Mouse (Mus musculus) lung, embryonic 15.5 days (tissue): ENCODE data around the gene Psmb3. TPM values are rescaled to one million over a fixed set of nuclear protein-coding genes. Genes with fewer than 3 reads are reported as not detected.

Experiments
- ATAC-seq: fragments of 200-750 bp; cut with Nextera tagmentation; 2 replicates; pipeline ENCODE4 v1.8.0; 2017; ENCODE audit warnings: moderate number of reproducible peaks, borderline replicate concordance; ENCODE audit not compliant: low FRiP score, low TSS enrichment; ENCODE audit errors: extremely low read depth
- H3K27ac ChIP-seq: fragments of 300-500 bp; sonication (generic); 2 replicates; pipeline ENCODE4 v1.5.1; 2015; ENCODE audit warnings: moderate library complexity, mild to moderate bottlenecking, inconsistent platforms
- H3K27me3 ChIP-seq: fragments of 300-500 bp; sonication (generic); 2 replicates; pipeline ENCODE4 v1.6.1; 2015; ENCODE audit warnings: inconsistent platforms
- H3K36me3 ChIP-seq: fragments of 300-500 bp; sonication (generic); 2 replicates; pipeline ENCODE4 v1.6.1; 2015; ENCODE audit warnings: inconsistent platforms
- H3K4me1 ChIP-seq: fragments of 300-500 bp; sonication (generic); 2 replicates; pipeline ENCODE4 v1.6.1; 2015; ENCODE audit warnings: inconsistent platforms
- H3K4me2 ChIP-seq: fragments of 300-500 bp; sonication (generic); 2 replicates; pipeline ENCODE4 v1.6.1; 2015; ENCODE audit warnings: inconsistent platforms, mild to moderate bottlenecking, moderate library complexity
- H3K4me3 ChIP-seq: fragments of 300-500 bp; sonication (generic); 2 replicates; pipeline ENCODE4 v1.5.1; 2015; ENCODE audit warnings: mild to moderate bottlenecking, inconsistent platforms
- H3K9ac ChIP-seq: fragments of 300-500 bp; sonication (generic); 2 replicates; pipeline ENCODE4 v1.6.1; 2015; ENCODE audit warnings: inconsistent platforms
- H3K9me3 ChIP-seq: fragments of 300-500 bp; sonication (generic); 2 replicates; pipeline ENCODE4 v1.6.1; 2016; ENCODE audit warnings: inconsistent platforms
- whole genome bisulfite sequencing: fragments of 180-500 bp; shearing (Covaris S2); methylation state at CpG from one replicate; pipeline ENCODE4 v1.1.7; 2015; 5-methylcytosine and 5-hydroxymethylcytosine counted together
- polyA plus RNA-seq: library from polyadenylated mRNA; unstranded; fragments of >200 nt; fragmentation: Nextera tagmentation; extraction: Ambion mirVana; gene quantifications from 2 replicates; pipeline ENCODE4 v1.2.1, GENCODE M21; 2015

Psmb3 gene
- polyA plus RNA-seq, 1 experiment from 2014 or later, result 465 TPM

DNA sequence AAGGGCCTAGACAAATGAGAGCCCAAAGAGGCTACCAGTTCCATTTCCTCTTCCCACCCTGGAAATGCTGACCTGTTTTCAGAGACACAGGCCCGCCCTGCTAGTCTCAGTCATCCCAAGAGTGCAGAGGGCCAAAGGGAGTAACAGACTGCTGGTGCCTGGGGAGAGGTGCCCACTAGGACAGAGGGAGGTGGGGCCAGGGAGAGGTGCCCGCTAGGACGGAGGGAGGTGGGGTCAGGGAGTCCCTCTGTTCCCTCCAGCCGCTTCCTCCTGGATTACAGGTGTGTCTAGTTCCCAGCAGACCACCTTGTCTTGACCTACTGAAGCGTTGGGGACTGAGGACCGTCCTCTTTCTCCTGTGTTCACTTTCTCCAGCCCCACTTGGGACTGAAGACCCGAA is 18.4 kb upstream of the Psmb3 start:
- Histone ChIP-seq H3K4me1 (peaks cover 66% of the 10 kb centered on the region), H3K4me3 (no peak overlapping the region), H3K36me3 (peaks cover 29% of the 10 kb centered on the region), H3K4me2 (no peak overlapping the region), H3K9ac (no peak overlapping the region), H3K9me3 (no peaks in the 10 kb centered on the region), H3K27ac (peak overlapping the region; percentile 92), H3K27me3 (no peaks in the 10 kb centered on the region)
- ATAC-seq, result no peak
- 28% methylated on average over 7 of the region's 7 CpGs for WGBS

DNA sequence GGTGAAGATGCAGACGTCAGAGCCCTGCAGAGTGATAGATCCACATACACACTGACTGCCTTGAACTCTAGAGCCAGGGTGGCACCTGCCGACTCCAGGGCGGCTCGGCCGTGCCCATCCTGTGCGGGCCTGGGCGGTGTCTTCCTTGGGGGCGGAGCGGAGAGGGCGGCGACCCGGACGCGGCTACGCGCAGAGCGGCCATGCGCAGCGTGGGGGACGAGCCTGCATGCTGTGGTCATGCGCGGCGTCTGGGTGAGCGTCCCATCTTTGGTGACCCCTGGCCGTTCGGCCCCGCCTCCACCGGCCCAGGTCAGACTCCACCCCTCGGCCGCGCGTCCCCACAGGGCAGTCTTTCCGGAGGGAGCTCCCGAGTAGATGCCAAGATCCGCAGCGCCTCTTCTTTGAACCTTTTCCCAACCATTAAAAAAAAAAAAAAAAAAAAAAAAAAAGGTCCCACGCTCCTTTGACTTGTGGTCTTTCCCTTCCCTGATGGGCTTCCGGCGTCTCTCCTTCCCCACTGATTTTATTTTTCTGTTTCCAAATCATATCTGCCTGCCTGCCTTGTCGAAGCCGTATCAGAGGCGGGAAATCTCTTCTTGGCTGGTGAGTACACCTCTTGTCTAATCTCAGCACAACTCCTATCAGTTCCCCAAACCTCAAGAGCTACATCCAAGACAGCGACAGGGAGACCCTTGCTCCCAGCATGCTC is 17.4 kb upstream of the Psmb3 start, which contains the start of gene Cisd3:
TSS of gene Cisd3 (plus strand) at position 214 of the 709 bp plus-strand sequence.
- peaks cover 57% of the 10 kb centered on the region for H3K4me1 ChIP-seq
- peak within 1 kb of the TSS; percentile 43 for H3K9ac ChIP-seq
- no peaks in the 10 kb centered on the region for H3K9me3 ChIP-seq
- ATAC-seq, result peak; percentile 87
- under 1% methylated on average over 43 of the region's 43 CpGs for WGBS
- peak within 1 kb of the TSS; percentile 32 for H3K4me3 ChIP-seq
- peak within 1 kb of the TSS; percentile 67 for H3K4me2 ChIP-seq
- H3K36me3 ChIP-seq, result peaks cover 35% of the 10 kb centered on the region
- no peaks in the 10 kb centered on the region for H3K27me3 ChIP-seq
- peak within 1 kb of the TSS; percentile 92 for H3K27ac ChIP-seq

DNA sequence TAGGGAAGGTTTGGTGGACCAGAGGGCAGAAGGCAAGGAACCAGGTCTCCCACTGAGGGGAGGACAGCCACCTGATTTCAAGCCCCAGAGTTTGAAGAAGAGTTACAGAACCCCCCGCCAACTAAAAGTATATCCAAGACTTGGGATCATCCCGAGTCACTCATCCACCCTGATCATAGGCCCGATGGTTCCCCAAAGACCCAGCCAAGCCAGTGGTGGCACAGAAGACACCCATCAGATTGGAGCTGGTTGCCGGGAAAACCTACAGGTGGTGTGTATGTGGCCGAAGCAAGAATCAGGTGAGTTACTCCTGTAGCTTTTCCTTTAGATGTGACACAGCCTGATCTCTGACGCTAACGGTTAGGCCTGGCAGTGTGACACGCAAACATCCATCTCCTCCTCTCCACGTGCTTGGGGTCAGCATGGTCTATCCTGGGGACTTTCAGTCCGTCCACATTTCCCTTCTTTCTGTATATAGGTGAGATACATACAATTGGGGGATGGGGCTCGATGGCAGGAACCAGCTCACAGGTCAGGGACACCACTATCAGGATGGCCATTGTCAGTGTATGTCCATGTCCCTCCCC is 16.8 kb upstream of the Psmb3 start:
- H3K27me3 ChIP-seq, result no peaks in the 10 kb centered on the region
- peak overlapping the region; percentile 43 for H3K9ac ChIP-seq
- no peaks in the 10 kb centered on the region for H3K9me3 ChIP-seq
- H3K36me3 ChIP-seq, result peaks cover 38% of the 10 kb centered on the region
- ATAC-seq, result no peak
- H3K4me2 ChIP-seq, result peak overlapping the region; percentile 67
- H3K4me1 ChIP-seq, result peaks cover 52% of the 10 kb centered on the region
- 57% methylated on average over 11 of the region's 11 CpGs for WGBS
- H3K27ac ChIP-seq, result peak overlapping the region; percentile 92
- H3K4me3 ChIP-seq, result peak overlapping the region; percentile 32

DNA sequence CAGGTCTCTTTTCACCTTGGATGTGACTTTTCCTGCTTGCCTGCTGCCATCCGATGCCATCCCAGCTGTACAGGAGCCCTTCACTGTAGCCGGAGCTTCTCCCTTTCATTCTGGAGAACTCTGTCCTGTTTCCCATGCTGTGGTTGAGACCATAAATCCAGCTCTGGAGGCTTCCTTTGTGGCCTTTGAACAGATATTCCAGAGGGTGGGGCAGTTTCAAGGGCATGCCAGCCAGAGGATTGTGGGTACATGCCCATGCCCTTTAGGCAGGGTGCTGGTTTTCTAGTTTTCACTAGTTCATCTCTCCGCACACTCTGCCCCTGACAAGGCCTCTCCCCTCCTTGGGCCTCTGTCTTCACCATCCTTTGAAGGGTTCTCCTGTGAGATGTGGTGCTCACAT is 16.1 kb upstream of the Psmb3 start:
- Histone ChIP-seq H3K4me2 (peak overlapping the region; percentile 67; the same call in 1 of the 2 replicates), H3K27ac (no peak overlapping the region), H3K9ac (no peak overlapping the region), H3K36me3 (peaks cover 38% of the 10 kb centered on the region), H3K4me1 (peaks cover 46% of the 10 kb centered on the region), H3K27me3 (no peaks in the 10 kb centered on the region), H3K4me3 (no peak overlapping the region), H3K9me3 (no peaks in the 10 kb centered on the region)
- 86% methylated on average over 3 of the region's 3 CpGs for WGBS
- ATAC-seq, result no peak

DNA sequence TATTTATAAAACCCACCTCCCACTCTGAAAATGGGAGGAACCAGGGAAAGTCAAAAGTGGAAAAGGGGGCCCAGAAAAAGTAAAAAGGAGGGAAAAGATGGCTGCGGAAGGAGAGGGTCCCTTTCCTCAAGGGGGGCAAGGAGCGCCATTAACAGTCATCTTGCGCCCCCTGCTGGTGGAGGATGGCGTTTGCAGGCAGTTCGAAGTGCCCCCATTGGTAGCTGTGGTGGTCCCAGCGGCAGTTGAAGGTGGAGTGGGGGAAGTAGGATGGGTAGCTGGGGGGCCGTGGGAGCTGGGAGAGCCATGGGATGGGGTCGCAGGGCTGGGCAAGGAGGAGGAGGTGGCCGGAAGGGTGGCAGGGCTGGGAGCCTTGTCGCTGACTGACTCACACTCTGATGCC is 13.3 kb upstream of the Psmb3 start:
- no peaks in the 10 kb centered on the region for H3K27me3 ChIP-seq
- H3K9me3 ChIP-seq, result no peaks in the 10 kb centered on the region
- H3K9ac ChIP-seq, result no peak overlapping the region
- H3K27ac ChIP-seq, result no peak overlapping the region
- WGBS, result 23% methylated on average over 10 of the region's 10 CpGs
- H3K4me2 ChIP-seq, result no peak overlapping the region
- H3K36me3 ChIP-seq, result peaks cover 50% of the 10 kb centered on the region
- peaks cover 39% of the 10 kb centered on the region for H3K4me1 ChIP-seq
- H3K4me3 ChIP-seq, result no peak overlapping the region
- ATAC-seq, result no peak

DNA sequence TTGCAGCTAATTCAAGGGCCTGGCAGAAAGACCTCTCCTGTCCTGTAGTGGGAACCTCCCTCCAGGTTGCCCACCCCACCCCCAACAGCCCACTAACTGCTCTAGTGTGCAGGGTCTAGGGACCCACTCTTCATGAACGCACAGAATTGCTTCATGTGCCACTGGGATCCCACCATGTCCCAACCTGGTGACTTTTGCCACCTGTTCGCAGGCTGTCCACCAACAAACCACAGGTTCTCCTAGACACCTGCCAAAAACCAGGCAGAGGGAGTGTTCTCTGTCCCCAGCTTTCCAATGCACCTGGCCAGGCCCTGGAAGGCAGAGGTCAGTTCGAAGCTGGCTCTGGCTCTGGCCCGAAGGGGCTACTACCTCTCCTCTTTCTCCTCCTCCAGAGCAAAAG is 8.8 kb upstream of the Psmb3 start:
- peak overlapping the region; percentile 26 for H3K4me2 ChIP-seq
- H3K27ac ChIP-seq, result peak overlapping the region; percentile 71
- H3K9ac ChIP-seq, result no peak overlapping the region

DNA sequence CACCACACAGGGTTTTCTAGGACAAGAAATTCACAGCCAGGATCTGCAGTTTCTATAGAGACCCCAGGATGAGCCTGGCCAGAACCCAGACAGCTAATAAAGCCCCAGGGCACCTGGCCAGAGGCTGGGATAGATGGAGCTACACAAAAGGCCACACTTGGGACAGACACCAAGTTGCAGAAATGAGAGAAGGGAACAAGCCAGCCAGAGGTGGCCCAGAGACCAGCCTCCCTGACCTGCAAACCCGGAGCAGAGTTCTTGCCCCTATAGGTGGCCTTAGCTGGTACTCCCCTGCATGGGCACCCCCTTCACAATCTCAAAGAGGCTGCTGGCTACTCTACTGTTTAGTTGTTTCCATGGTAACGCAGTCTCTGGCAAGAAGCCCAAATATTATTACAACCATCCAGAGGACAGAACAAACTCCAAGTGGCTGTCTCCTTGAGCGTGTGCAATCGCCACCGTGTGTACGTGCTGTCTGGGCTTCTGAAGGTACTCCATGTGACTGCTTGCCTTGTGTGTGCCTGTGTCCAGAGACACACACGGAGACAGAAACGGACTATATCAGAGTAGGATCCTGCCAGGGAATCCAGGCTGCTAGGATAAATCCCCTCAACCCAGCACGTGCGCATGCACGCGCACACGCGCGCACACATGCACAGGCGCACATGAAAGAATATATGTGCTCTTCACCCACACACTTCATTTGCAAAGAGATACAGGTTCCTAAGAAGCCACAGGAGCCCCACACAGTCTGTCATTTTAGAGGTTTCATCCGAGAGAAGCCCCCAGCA is 8.1 kb upstream of the Psmb3 start:
- WGBS, result 41% methylated on average over 17 of the region's 17 CpGs
- H3K4me3 ChIP-seq, result peak overlapping the region; percentile 11
- H3K9me3 ChIP-seq, result no peaks in the 10 kb centered on the region
- H3K4me2 ChIP-seq, result peak overlapping the region; percentile 41
- peak overlapping the region; percentile 71 for H3K27ac ChIP-seq
- peaks cover 47% of the 10 kb centered on the region for H3K4me1 ChIP-seq
- H3K27me3 ChIP-seq, result no peaks in the 10 kb centered on the region
- ATAC-seq, result peak; percentile 47
- H3K9ac ChIP-seq, result no peak overlapping the region; the same call in 1 of the 2 replicates
- H3K36me3 ChIP-seq, result peaks cover 34% of the 10 kb centered on the region

More for the DNA sequence above, 8.8 kb upstream of the Psmb3 start:
- peaks cover 47% of the 10 kb centered on the region for H3K4me1 ChIP-seq
- H3K27me3 ChIP-seq, result no peaks in the 10 kb centered on the region
- H3K36me3 ChIP-seq, result peaks cover 40% of the 10 kb centered on the region
- no peak for ATAC-seq
- WGBS, result 73% methylated on average over 4 of the region's 4 CpGs
- H3K4me3 ChIP-seq, result no peak overlapping the region
- H3K9me3 ChIP-seq, result no peaks in the 10 kb centered on the region

DNA sequence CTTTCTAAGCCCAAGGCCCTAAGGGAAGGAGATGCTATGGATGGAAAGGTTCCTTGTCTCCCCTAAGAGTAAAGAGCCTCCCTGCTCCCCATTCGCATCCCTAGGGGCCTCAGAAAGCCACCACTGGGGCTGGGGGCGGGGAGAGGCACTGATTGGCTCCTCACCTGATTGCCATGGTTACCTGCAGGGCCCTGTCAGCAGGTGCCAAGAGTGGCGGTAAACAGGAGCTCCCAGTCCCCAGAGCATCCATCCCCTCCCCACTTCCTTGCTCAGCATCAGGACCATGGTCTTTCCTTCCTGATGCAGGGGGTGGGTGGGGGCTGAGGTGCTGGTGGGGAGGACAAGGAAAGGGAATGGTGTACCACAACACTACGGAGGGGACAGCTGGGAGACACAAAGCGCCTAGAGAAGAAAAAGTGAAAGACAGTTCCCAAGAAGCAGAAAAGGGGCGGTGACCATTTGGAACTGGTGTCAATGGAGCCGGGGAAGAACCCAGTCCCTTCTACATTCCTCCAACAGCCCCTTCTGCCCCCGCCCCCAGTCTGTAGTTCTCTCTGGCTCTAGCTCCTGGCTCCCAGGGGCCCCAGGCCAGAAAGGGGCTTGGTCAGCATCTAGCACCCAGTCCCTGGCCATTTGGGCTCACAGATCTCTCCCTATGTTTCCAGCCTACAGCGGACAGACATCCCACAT is 7.3 kb upstream of the Psmb3 start:
- Histone ChIP-seq H3K4me3 (peak overlapping the region; percentile 11), H3K36me3 (peaks cover 27% of the 10 kb centered on the region), H3K9ac (no peak overlapping the region; the same call in 1 of the 2 replicates), H3K27me3 (no peaks in the 10 kb centered on the region), H3K4me1 (peaks cover 48% of the 10 kb centered on the region), H3K27ac (peak overlapping the region; percentile 71), H3K9me3 (no peaks in the 10 kb centered on the region), H3K4me2 (peak overlapping the region; percentile 41)
- no peak for ATAC-seq
- 44% methylated on average over 9 of the region's 9 CpGs for WGBS

DNA sequence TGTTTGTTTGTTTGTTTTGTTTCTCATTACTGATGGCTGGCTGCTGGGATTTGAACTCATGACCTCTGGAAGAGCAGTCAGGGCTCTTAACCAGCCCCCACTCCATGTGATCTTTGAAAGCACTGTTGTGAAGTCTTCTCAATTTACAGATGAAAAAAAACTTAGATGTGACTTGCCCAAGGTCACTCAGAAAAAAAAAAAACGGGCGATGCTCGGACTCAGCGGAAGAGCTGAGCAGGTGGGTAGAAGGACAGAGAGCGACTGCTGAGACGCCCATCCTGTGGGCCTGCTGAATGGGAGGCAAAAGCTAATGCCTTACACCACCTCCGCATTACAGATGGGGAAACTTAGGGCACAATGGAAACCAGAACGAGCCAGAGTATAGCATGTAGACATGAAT is 6.5 kb upstream of the Psmb3 start:
- Histone ChIP-seq H3K4me2 (no peak overlapping the region; the same call in 1 of the 2 replicates), H3K27ac (no peak overlapping the region), H3K4me1 (peaks cover 56% of the 10 kb centered on the region), H3K36me3 (peaks cover 18% of the 10 kb centered on the region), H3K4me3 (no peak overlapping the region), H3K9me3 (no peaks in the 10 kb centered on the region), H3K9ac (no peak overlapping the region), H3K27me3 (no peaks in the 10 kb centered on the region)
- ATAC-seq, result no peak
- 67% methylated on average over 8 of the region's 8 CpGs for WGBS

DNA sequence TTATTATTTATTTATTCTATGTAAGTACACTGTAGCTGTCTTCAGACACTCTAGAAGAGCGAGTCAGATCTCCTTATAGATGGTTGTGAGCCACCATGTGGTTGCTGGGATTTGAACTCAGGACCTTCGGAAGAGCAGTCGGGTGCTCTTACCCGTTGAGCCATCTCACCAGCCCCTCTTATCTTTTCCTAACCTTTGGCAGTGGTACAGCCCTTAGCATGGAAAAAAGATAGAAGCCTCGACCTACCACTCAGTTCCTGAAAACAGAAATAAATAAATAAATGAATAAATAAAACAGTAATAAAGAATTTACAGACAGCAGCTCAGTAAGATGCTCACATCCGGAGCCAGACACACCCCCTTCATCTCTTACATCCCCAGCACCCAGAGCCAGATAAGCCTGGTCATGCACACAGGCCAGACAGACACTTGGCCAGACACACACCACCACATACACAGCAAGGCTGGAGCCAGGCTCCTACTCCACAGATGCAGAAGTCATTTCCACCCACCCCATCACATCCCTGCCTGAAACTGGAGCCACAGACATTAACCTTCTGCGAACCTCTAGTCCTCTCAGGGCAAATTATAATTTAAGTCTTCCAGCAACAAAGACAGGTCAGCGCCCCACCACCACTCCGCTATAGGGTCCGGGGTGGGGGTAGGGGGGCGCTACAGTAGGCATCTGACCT is 5.9 kb upstream of the Psmb3 start:
- H3K4me3 ChIP-seq, result peak overlapping the region; percentile 90
- no peaks in the 10 kb centered on the region for H3K27me3 ChIP-seq
- WGBS, result 38% methylated on average over 11 of the region's 11 CpGs
- peak overlapping the region; percentile 100 for H3K27ac ChIP-seq
- no peak for ATAC-seq
- H3K4me2 ChIP-seq, result peak overlapping the region; percentile 95
- no peaks in the 10 kb centered on the region for H3K9me3 ChIP-seq
- peaks cover 62% of the 10 kb centered on the region for H3K4me1 ChIP-seq
- H3K9ac ChIP-seq, result peak overlapping the region; percentile 94
- peaks cover 12% of the 10 kb centered on the region for H3K36me3 ChIP-seq
